Mouse (Mus musculus): Measurements from ENCODE around the gene Enpp1. TPM values are rescaled to one million over a fixed set of nuclear protein-coding genes. Genes with fewer than 3 reads are reported as not detected.

Gene Enpp1
- total RNA-seq (2023): under 1 TPM; 0.44 to 0.48 TPM

DNA sequence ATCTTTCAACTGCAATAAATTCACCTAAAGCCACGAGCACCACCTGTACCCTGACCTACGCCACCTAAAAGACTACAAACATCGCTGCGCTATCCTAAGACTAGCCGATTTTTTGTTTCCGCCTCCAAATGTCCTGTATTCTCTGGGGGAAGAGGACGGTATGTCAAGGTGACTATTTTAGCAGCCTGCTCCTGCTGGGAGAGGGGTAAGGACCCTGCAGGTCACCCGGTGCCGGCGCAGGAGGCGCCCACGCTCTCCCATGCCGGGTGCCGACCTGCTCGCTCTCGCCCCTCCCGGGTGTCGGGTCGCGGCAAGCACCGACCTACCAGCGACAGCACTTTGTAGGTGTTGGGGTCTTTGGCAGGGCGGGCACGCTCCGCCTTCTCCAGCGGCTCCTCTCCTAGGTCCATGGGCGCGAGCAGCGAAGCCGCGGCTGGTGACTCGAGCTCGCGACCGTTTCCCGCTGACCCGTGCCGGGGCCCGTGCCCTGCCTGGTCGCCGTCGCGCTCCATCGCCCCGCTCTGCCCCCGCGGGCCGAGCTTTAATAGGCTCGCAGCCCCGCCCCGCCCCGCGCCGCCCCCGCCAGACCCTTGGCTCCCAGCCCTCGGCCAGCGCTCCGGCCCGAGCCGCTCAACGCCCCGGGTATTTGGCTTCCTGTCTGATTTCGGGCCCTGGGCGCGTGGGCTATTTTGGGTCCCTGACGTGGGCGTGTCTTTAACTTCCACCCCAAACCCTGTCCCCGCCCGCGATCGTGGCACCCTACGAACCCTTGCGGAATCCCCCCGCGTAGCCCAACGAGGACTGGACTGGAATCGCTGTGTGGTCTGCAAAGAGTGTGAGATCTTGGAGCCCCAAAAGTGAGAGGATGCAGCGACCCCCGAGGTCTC, at the start of gene Enpp1:
Enpp1 (minus strand) TSS at position 680 of the 887 bp plus-strand sequence.

DNA sequence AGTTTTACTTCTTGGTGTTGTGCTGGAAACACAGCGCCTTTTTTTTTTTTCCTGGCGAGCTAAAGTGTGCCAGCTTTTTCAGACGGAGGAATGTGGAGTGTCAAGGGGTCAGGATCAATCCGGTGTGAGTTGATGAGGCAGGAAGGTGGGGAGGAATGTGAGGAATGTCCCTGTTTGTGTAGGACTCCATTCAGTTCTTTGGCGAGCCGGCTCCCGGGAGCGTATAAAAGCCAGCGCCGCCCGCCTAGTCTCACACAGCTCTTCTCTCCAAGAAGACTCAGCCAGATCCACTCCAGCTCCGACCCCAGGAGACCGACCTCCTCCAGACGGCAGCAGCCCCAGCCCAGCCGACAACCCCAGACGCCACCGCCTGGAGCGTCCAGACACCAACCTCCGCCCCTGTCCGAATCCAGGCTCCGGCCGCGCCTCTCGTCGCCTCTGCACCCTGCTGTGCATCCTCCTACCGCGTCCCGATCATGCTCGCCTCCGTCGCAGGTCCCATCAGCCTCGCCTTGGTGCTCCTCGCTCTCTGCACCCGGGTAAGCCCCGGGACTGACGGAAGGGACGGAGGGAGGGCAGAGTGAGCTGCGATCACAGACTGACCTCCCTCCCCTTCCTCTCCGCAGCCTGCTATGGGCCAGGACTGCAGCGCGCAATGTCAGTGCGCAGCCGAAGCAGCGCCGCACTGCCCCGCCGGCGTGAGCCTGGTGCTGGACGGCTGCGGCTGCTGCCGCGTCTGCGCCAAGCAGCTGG, 116.5 kb downstream of the Enpp1 start, which contains the start of gene Ccn2:
Ccn2 (plus strand) TSS at position 193 of the 753 bp plus-strand sequence.

Other genes starting within 250 kb of the Enpp1 start
- under 1 TPM in 1 of 2 experiments, not detected in 1; 0.83 TPM for gene Ccn2, start 116.7 kb downstream of the Enpp1 start, total RNA-seq (2023)
- under 1 TPM; 0.35 to 0.46 TPM for gene Enpp3, start 130.7 kb upstream of the Enpp1 start, total RNA-seq (2023)
- gene Med23, start 157.8 kb upstream of the Enpp1 start, total RNA-seq (2023): 10 to 100 TPM; 18.2 to 22.1 TPM
- under 1 TPM in 1 of 2 experiments, not detected in 1; 0.22 TPM for gene Arg1, start 215.3 kb upstream of the Enpp1 start, total RNA-seq (2023)